Mouse (Mus musculus) neural tube, embryonic 14.5 days (tissue): ENCODE results near the gene Telo2. TPM values are rescaled to one million over a fixed set of nuclear protein-coding genes. Genes with fewer than 3 reads are reported as not detected.

ENCODE experiments used
- ATAC-seq: fragments of 200-750 bp; cut with Nextera tagmentation; 2 replicates; pipeline ENCODE4 v1.8.0; 2017; ENCODE audit warnings: low read depth, mild to moderate bottlenecking, moderate TSS enrichment, moderate library complexity
- H3K27ac ChIP-seq: fragments of 300-500 bp; sonication (generic); 2 replicates; pipeline ENCODE4 v1.5.1; 2014; ENCODE audit warnings: low read depth, mild to moderate bottlenecking, control low read depth, low read length, moderate library complexity, mixed read lengths
- H3K27me3 ChIP-seq: fragments of 300-500 bp; sonication (generic); 2 replicates; pipeline ENCODE4 v1.6.1; 2014; ENCODE audit warnings: low read length; ENCODE audit not compliant: control insufficient read depth, insufficient read depth
- H3K36me3 ChIP-seq: fragments of 300-500 bp; sonication (generic); 2 replicates; pipeline ENCODE4 v1.6.1; 2014; ENCODE audit warnings: low read length, mixed read lengths; ENCODE audit not compliant: control insufficient read depth, insufficient read depth
- H3K4me1 ChIP-seq: fragments of 300-500 bp; sonication (generic); 2 replicates; pipeline ENCODE4 v1.6.1; 2014; ENCODE audit warnings: low read length; ENCODE audit not compliant: control insufficient read depth, insufficient read depth
- H3K4me2 ChIP-seq: fragments of 300-500 bp; sonication (generic); 2 replicates; pipeline ENCODE4 v1.6.1; 2014; ENCODE audit warnings: mild to moderate bottlenecking, low read depth, low read length, control low read depth
- H3K4me3 ChIP-seq: fragments of 300-500 bp; sonication (generic); 2 replicates; pipeline ENCODE4 v1.5.1; 2014; ENCODE audit warnings: low read depth, low read length, control low read depth, mixed read lengths
- H3K9ac ChIP-seq: fragments of 300-500 bp; sonication (generic); replicated peaks from 2 replicates; pipeline ENCODE4 v1.6.1; 2014; ENCODE audit warnings: low read depth, mild to moderate bottlenecking, control low read depth, low read length, mixed read lengths
- H3K9me3 ChIP-seq: fragments of 300-500 bp; sonication (generic); 2 replicates; pipeline ENCODE4 v1.6.1; 2016; ENCODE audit warnings: low read length; ENCODE audit not compliant: control insufficient read depth
- WGBS: fragments of 180-500 bp; shearing (Covaris S2); extraction: QIAGEN DNeasy Blood & Tissue Kit; methylation state at CpG from one replicate; pipeline ENCODE4 v1.1.7; 2014; 5-methylcytosine and 5-hydroxymethylcytosine counted together
- polyA plus RNA-seq: library from polyadenylated mRNA; unstranded; fragments of >200 nt; fragmentation: Nextera tagmentation; extraction: Ambion mirVana; gene quantifications from 2 replicates; pipeline ENCODE4 v1.2.1, GENCODE M21; 2014

Gene Telo2
- polyA plus RNA-seq, 1 experiment from 2014 or later = 46.4 TPM

GRCm38 (mm10) chr17:25086724-25087123 is 29.0 kb downstream of the Telo2 start:
- Histone ChIP-seq H3K4me2 (no peak overlapping the region), H3K4me1 (no peaks in the 10 kb centered on the region), H3K9ac (no peak overlapping the region), H3K27me3 (no peaks in the 10 kb centered on the region), H3K4me3 (no peak overlapping the region), H3K27ac (no peak overlapping the region), H3K9me3 (no peaks in the 10 kb centered on the region), H3K36me3 (peaks cover 19% of the 10 kb centered on the region; the same call in 1 of the 2 replicates)
- WGBS = 89% methylated on average over 7 of the region's 7 CpGs
- ATAC-seq = no peak

- 79% methylated on average over 13 of the region's 13 CpGs for WGBS
- Histone ChIP-seq H3K27ac (no peak overlapping the region), H3K9ac (no peak overlapping the region), H3K4me3 (no peak overlapping the region), H3K9me3 (no peaks in the 10 kb centered on the region), H3K4me1 (no peaks in the 10 kb centered on the region), H3K4me2 (no peak overlapping the region), H3K27me3 (no peaks in the 10 kb centered on the region), H3K36me3 (peaks cover 13% of the 10 kb centered on the region; the same call in 1 of the 2 replicates)
- ATAC-seq = no peak
These were observed 30.9 kb downstream of the Telo2 start for GRCm38 (mm10) chr17:25084835-25085385.

GRCm38 (mm10) chr17:25083444-25083931 is 32.3 kb downstream of the Telo2 start, which contains the start of gene Tmem204:
TSS of gene Tmem204 (minus strand) at chr17:25083591.
- no peak within 1 kb of the TSS for H3K9ac ChIP-seq
- H3K27ac ChIP-seq = peak within 1 kb of the TSS; percentile 44; the same call in 1 of the 2 replicates
- ATAC-seq = no peak
- H3K27me3 ChIP-seq = no peaks in the 10 kb centered on the region
- H3K9me3 ChIP-seq = no peaks in the 10 kb centered on the region
- peaks cover 3% of the 10 kb centered on the region; the same call in 1 of the 2 replicates for H3K4me1 ChIP-seq
- peaks cover 7% of the 10 kb centered on the region; the same call in 1 of the 2 replicates for H3K36me3 ChIP-seq
- H3K4me2 ChIP-seq = no peak within 1 kb of the TSS
- 73% methylated on average over 7 of the region's 7 CpGs for WGBS
- H3K4me3 ChIP-seq = no peak within 1 kb of the TSS

GRCm38 (mm10) chr17:25082887-25083286 is 32.9 kb downstream of the Telo2 start:
- WGBS = 86% methylated on average over 3 of the region's 3 CpGs
- Histone ChIP-seq H3K9me3 (no peaks in the 10 kb centered on the region), H3K27ac (no peak overlapping the region), H3K4me1 (peaks cover 7% of the 10 kb centered on the region; the same call in 1 of the 2 replicates), H3K4me2 (no peak overlapping the region), H3K4me3 (no peak overlapping the region), H3K36me3 (0 out of 2 replicates have a peak, but pooled peaks cover 1% of the 10 kb centered on the region), H3K9ac (no peak overlapping the region), H3K27me3 (no peaks in the 10 kb centered on the region)
- no peak for ATAC-seq

GRCm38 (mm10) chr17:25082081-25082847 is 33.5 kb downstream of the Telo2 start:
- Histone ChIP-seq H3K27ac (no peak overlapping the region), H3K4me3 (no peak overlapping the region), H3K27me3 (no peaks in the 10 kb centered on the region), H3K4me2 (no peak overlapping the region), H3K4me1 (peaks cover 7% of the 10 kb centered on the region; the same call in 1 of the 2 replicates), H3K36me3 (no peaks in the 10 kb centered on the region), H3K9ac (no peak overlapping the region), H3K9me3 (no peaks in the 10 kb centered on the region)
- WGBS = 79% methylated on average over 14 of the region's 14 CpGs
- ATAC-seq = no peak

- Histone ChIP-seq H3K4me2 (no peak overlapping the region), H3K9me3 (no peaks in the 10 kb centered on the region), H3K4me3 (peak overlapping the region; percentile 0; the same call in 1 of the 2 replicates), H3K9ac (no peak overlapping the region), H3K36me3 (no peaks in the 10 kb centered on the region), H3K27me3 (no peaks in the 10 kb centered on the region), H3K27ac (0 out of 2 replicates have a peak overlapping the region, but pooled peaks have one; percentile 16), H3K4me1 (peaks cover 7% of the 10 kb centered on the region; the same call in 1 of the 2 replicates)
- WGBS = 82% methylated on average over 11 of the region's 11 CpGs
- no peak for ATAC-seq
These were observed 34.8 kb downstream of the Telo2 start for GRCm38 (mm10) chr17:25080960-25081381.

- H3K27me3 ChIP-seq = no peaks in the 10 kb centered on the region
- 89% methylated on average over 13 of the region's 13 CpGs for WGBS
- ATAC-seq = no peak
- peaks cover 7% of the 10 kb centered on the region; the same call in 1 of the 2 replicates for H3K4me1 ChIP-seq
- peak overlapping the region; percentile 8; the same call in 1 of the 2 replicates for H3K4me2 ChIP-seq
- no peaks in the 10 kb centered on the region for H3K36me3 ChIP-seq
- peak overlapping the region; percentile 0; the same call in 1 of the 2 replicates for H3K4me3 ChIP-seq
- 0 out of 2 replicates have a peak overlapping the region, but pooled peaks have one; percentile 2 for H3K9ac ChIP-seq
- H3K27ac ChIP-seq = no peak overlapping the region
- no peaks in the 10 kb centered on the region for H3K9me3 ChIP-seq
These were observed 35.6 kb downstream of the Telo2 start for GRCm38 (mm10) chr17:25080210-25080609.

- Histone ChIP-seq H3K4me1 (peaks cover 7% of the 10 kb centered on the region; the same call in 1 of the 2 replicates), H3K4me3 (no peak overlapping the region), H3K27me3 (no peaks in the 10 kb centered on the region), H3K9me3 (no peaks in the 10 kb centered on the region), H3K4me2 (no peak overlapping the region), H3K9ac (peak overlapping the region; percentile 21; the same call in 1 of the 2 replicates), H3K36me3 (peaks cover 2% of the 10 kb centered on the region; the same call in 1 of the 2 replicates), H3K27ac (peak overlapping the region; percentile 67)
- WGBS = 59% methylated on average over 13 of the region's 13 CpGs
- peak; percentile 72 for ATAC-seq
These were observed 37.9 kb downstream of the Telo2 start for GRCm38 (mm10) chr17:25077771-25078372.
